Mouse (Mus musculus): Measurements from ENCODE around the gene Fbrs. TPM values are rescaled to one million over a fixed set of nuclear protein-coding genes. Genes with fewer than 3 reads are reported as not detected.
"Not testable (repeated sequence)": the region's sequence is repeated elsewhere in the genome, so short reads cannot be mapped to it uniquely, and the experiment has no call there.

The Fbrs gene
- polyA plus RNA-seq (2011; ENCODE audit: insufficient read depth, insufficient read length, low replicate concordance, missing spikeins), result 44.9 and 98.7 TPM in 2 replicates

GRCm38 (mm10) chr7:127478635-127479317 is at the start of gene Fbrs:
Gene Fbrs (plus strand): TSS chr7:127479199.
- Histone ChIP-seq H3K27ac (ENCODE audit: control insufficient read depth, insufficient read depth, low read depth, low read length, poor library complexity) (peak within 1 kb of the TSS; percentile 91), H3K4me3 (replicated peaks; ENCODE audit: control insufficient read depth, low read depth, low read length) (peak within 1 kb of the TSS; percentile 66), H3K4me1 (ENCODE audit: control insufficient read depth, insufficient read depth, low read length) (no peaks in the 10 kb centered on the region; the same call in 1 of the 2 replicates)
- TF ChIP-seq CTCF (IDR thresholded peaks at IDR 0.05; ENCODE audit: control insufficient read depth, insufficient read depth, low read length) (no peak), POLR2A (IDR thresholded peaks at IDR 0.05; ENCODE audit: borderline replicate concordance, control insufficient read depth, low read depth, low read length) (peak; percentile 45; the same call in 1 of the 2 replicates)
- under 1% methylated on average over 62 of the region's 62 CpGs for WGBS

DNA sequence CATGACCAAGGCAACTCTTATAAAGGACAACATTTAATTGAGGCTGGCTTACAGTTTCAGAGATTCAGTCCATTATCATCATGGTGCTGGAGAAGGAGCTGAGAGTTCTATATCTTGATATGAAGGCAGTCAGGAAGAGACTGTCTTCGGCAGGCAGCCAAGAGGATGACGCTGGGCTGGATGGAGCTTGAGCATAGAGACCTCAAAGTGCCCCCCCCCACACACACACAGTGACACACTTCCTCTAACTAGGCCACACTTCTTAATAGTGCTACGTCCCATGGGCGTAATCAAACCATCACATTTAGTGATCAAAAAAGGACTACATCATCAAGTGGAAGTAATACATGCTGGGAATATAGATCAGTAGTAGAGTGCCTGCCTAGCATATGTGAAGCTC is 43.8 kb upstream of the Fbrs start:
- 60% methylated on average over 4 of the region's 4 CpGs for WGBS

GRCm38 (mm10) chr7:127437724-127438123 is 41.3 kb upstream of the Fbrs start:
- no peaks in the 10 kb centered on the region for H3K4me1 ChIP-seq (ENCODE audit: control insufficient read depth, insufficient read depth, low read length)
- no peak overlapping the region for H3K27ac ChIP-seq (ENCODE audit: control insufficient read depth, insufficient read depth, low read depth, low read length, poor library complexity)
- TF ChIP-seq CTCF (IDR thresholded peaks at IDR 0.05; ENCODE audit: control insufficient read depth, insufficient read depth, low read length) (peak; percentile 56), POLR2A (IDR thresholded peaks at IDR 0.05; ENCODE audit: borderline replicate concordance, control insufficient read depth, low read depth, low read length) (no peak)
- whole genome bisulfite sequencing, result 91% methylated on average over 3 of the region's 3 CpGs
- no peak overlapping the region for H3K4me3 ChIP-seq (replicated peaks; ENCODE audit: control insufficient read depth, low read depth, low read length)

More for the DNA sequence above, 43.8 kb upstream of the Fbrs start:
- Histone ChIP-seq H3K27ac (ENCODE audit: control insufficient read depth, insufficient read depth, low read depth, low read length, poor library complexity) (no peak overlapping the region), H3K4me3 (replicated peaks; ENCODE audit: control insufficient read depth, low read depth, low read length) (no peak overlapping the region), H3K4me1 (ENCODE audit: control insufficient read depth, insufficient read depth, low read length) (no peaks in the 10 kb centered on the region)
- no peak for TF ChIP-seq POLR2A (IDR thresholded peaks at IDR 0.05; ENCODE audit: borderline replicate concordance, control insufficient read depth, low read depth, low read length)
- no peak for TF ChIP-seq CTCF (IDR thresholded peaks at IDR 0.05; ENCODE audit: control insufficient read depth, insufficient read depth, low read length)

- no peak overlapping the region for H3K27ac ChIP-seq (ENCODE audit: control insufficient read depth, insufficient read depth, low read depth, low read length, poor library complexity)
- 95% methylated on average over 20 of the region's 20 CpGs for WGBS
- H3K4me3 ChIP-seq (replicated peaks; ENCODE audit: control insufficient read depth, low read depth, low read length), result no peak overlapping the region
- TF ChIP-seq POLR2A (IDR thresholded peaks at IDR 0.05; ENCODE audit: borderline replicate concordance, control insufficient read depth, low read depth, low read length), result no peak; the same call in 1 of the 2 replicates
- H3K4me1 ChIP-seq (ENCODE audit: control insufficient read depth, insufficient read depth, low read length), result no peaks in the 10 kb centered on the region; the same call in 1 of the 2 replicates
These were observed 35.0 kb upstream of the Fbrs start for GRCm38 (mm10) chr7:127443976-127444375.

GRCm38 (mm10) chr7:127448521-127449300 is 30.3 kb upstream of the Fbrs start, which contains the start of gene Zfp689:
Gene Zfp689 (minus strand): TSS chr7:127449158.
- peak within 1 kb of the TSS; percentile 90 for H3K27ac ChIP-seq (ENCODE audit: control insufficient read depth, insufficient read depth, low read depth, low read length, poor library complexity)
- no peaks in the 10 kb centered on the region; the same call in 1 of the 2 replicates for H3K4me1 ChIP-seq (ENCODE audit: control insufficient read depth, insufficient read depth, low read length)
- peak within 1 kb of the TSS; percentile 99 for H3K4me3 ChIP-seq (replicated peaks; ENCODE audit: control insufficient read depth, low read depth, low read length)
- peak; percentile 51 for TF ChIP-seq POLR2A (IDR thresholded peaks at IDR 0.05; ENCODE audit: borderline replicate concordance, control insufficient read depth, low read depth, low read length)
- TF ChIP-seq CTCF (IDR thresholded peaks at IDR 0.05; ENCODE audit: control insufficient read depth, insufficient read depth, low read length), result 0 out of 2 replicates have a peak, but pooled peaks have one; percentile 0
- WGBS, result under 1% methylated on average over 54 of the region's 54 CpGs

- WGBS, result 78% methylated on average over 7 of the region's 7 CpGs
- H3K27ac ChIP-seq (ENCODE audit: control insufficient read depth, insufficient read depth, low read depth, low read length, poor library complexity), result no peak overlapping the region
- no peak for TF ChIP-seq CTCF (IDR thresholded peaks at IDR 0.05; ENCODE audit: control insufficient read depth, insufficient read depth, low read length)
- TF ChIP-seq POLR2A (IDR thresholded peaks at IDR 0.05; ENCODE audit: borderline replicate concordance, control insufficient read depth, low read depth, low read length), result no peak
These were observed 29.0 kb upstream of the Fbrs start for GRCm38 (mm10) chr7:127449966-127450365.

GRCm38 (mm10) chr7:127453056-127453455 is 25.9 kb upstream of the Fbrs start:
- TF ChIP-seq POLR2A (IDR thresholded peaks at IDR 0.05; ENCODE audit: borderline replicate concordance, control insufficient read depth, low read depth, low read length) (no peak), CTCF (IDR thresholded peaks at IDR 0.05; ENCODE audit: control insufficient read depth, insufficient read depth, low read length) (no peak)

More at GRCm38 (mm10) chr7:127449966-127450365, 29.0 kb upstream of the Fbrs start:
- peak overlapping the region; percentile 35 for H3K4me3 ChIP-seq (replicated peaks; ENCODE audit: control insufficient read depth, low read depth, low read length)
- H3K4me1 ChIP-seq (ENCODE audit: control insufficient read depth, insufficient read depth, low read length), result no peaks in the 10 kb centered on the region; the same call in 1 of the 2 replicates

DNA sequence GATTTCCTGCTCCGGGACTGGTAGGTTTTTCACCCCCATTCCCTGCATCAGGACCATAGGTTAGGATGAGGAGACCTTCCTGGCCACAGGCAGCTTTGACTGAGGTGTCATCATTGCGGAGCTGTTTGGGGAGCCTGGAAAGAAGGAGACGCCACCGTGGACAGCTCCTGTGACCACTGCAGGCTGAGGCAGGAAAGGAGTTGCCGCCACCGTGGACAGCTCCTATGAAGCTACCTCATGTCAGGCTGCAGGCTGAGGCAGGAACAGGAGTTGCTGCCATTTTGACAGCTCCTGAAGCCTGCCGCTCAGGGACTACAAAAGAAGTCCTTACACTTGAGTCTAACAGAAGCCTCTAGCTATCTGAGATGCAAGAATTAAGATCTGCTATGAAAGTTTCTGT is 24.1 kb upstream of the Fbrs start:
- 91% methylated on average over 7 of the region's 7 CpGs for WGBS
- H3K4me3 ChIP-seq (replicated peaks; ENCODE audit: control insufficient read depth, low read depth, low read length), result no peak overlapping the region
- TF ChIP-seq CTCF (IDR thresholded peaks at IDR 0.05; ENCODE audit: control insufficient read depth, insufficient read depth, low read length) (no peak), POLR2A (IDR thresholded peaks at IDR 0.05; ENCODE audit: borderline replicate concordance, control insufficient read depth, low read depth, low read length) (no peak)
- H3K4me1 ChIP-seq (ENCODE audit: control insufficient read depth, insufficient read depth, low read length), result no peaks in the 10 kb centered on the region; the same call in 1 of the 2 replicates
- no peak overlapping the region for H3K27ac ChIP-seq (ENCODE audit: control insufficient read depth, insufficient read depth, low read depth, low read length, poor library complexity)

More at GRCm38 (mm10) chr7:127453056-127453455, 25.9 kb upstream of the Fbrs start:
- H3K4me1 ChIP-seq (ENCODE audit: control insufficient read depth, insufficient read depth, low read length), result no peaks in the 10 kb centered on the region; the same call in 1 of the 2 replicates
- H3K27ac ChIP-seq (ENCODE audit: control insufficient read depth, insufficient read depth, low read depth, low read length, poor library complexity), result no peak overlapping the region
- no peak overlapping the region for H3K4me3 ChIP-seq (replicated peaks; ENCODE audit: control insufficient read depth, low read depth, low read length)
- WGBS, result 86% methylated on average over 2 of the region's 2 CpGs

- WGBS, result 81% methylated on average over 3 of the region's 3 CpGs
- not testable (repeated sequence) for H3K4me1 ChIP-seq (ENCODE audit: control insufficient read depth, insufficient read depth, low read length); H3K27ac ChIP-seq (ENCODE audit: control insufficient read depth, insufficient read depth, low read depth, low read length, poor library complexity); H3K4me3 ChIP-seq (replicated peaks; ENCODE audit: control insufficient read depth, low read depth, low read length)
These were observed 20.5 kb upstream of the Fbrs start for GRCm38 (mm10) chr7:127458371-127459122.

- not testable (repeated sequence) for H3K4me1 ChIP-seq (ENCODE audit: control insufficient read depth, insufficient read depth, low read length); H3K27ac ChIP-seq (ENCODE audit: control insufficient read depth, insufficient read depth, low read depth, low read length, poor library complexity)
- 94% methylated on average over 8 of the region's 8 CpGs for WGBS
- peak within 1 kb of the TSS; percentile 34 for H3K4me3 ChIP-seq (replicated peaks; ENCODE audit: control insufficient read depth, low read depth, low read length)
These were observed 19.7 kb upstream of the Fbrs start, which contains the start of gene Prr14 for GRCm38 (mm10) chr7:127459311-127459710. Gene Prr14 (plus strand): TSS chr7:127459611.
